Mouse (Mus musculus) left cerebral cortex, postnatal 36 days (tissue): ENCODE results near the gene Synrg. TPM values are rescaled to one million over a fixed set of nuclear protein-coding genes. Genes with fewer than 3 reads are reported as not detected.
A peak's percentile ranks its signal among the peaks of the same experiment; 100 is the strongest.

Experiments
- DNase-seq, 2 experiments: peaks; one replicate each; pipeline ENCODE4 v3.0.0; 2021 to 2022; ENCODE audit warnings: low spot score in 2 of 2, mixed read lengths in 1 of 2
- intact Hi-C: fragments of 180-260 bp; cut with DNase I; formaldehyde crosslinking; loops from one replicate; pipeline ENCODE4 v1.15.1; 2025
- total RNA-seq, 2 experiments: library from RNA; stranded (reverse); gene quantifications; 2 replicates each; pipeline ENCODE4 v1.2.3; 2021

Synrg gene
- total RNA-seq, 2 experiments from 2014 or later = 58.1 to 58.8 TPM

DNA sequence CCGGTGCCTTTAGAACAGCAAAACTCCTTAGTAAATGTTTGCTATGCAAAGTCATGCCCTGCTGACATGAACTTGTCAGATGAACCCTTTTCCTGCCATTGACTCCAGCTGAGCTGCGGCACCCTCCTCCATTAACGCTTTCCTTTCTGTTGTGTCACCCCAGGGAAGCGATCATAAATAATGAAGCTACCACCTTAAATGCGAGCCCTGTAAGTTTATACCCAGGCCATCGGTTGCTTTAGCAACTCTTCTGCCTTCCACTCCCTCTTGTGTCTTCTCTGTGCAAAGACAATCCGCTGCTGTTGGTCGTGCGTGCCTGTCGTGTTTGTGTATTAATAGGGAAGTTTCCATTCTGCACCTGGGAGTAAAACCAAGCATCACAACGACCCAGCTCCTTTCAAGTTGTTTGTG, 101.8 kb downstream of the Synrg start:
- intact Hi-C loops = loop anchor here (5.0 kb wide), 1 partner anchor 99 kb away; no protein-coding TSS in a partner anchor
- no peak for DNase-seq

GRCm38 (mm10) chr11:84066927-84067645, 102.9 kb downstream of the Synrg start:
- DNase-seq = peak; percentile 75 to 80
- intact Hi-C loops = loop anchor here (5.0 kb wide), 1 partner anchor 100 kb away; no protein-coding TSS in a partner anchor

- intact Hi-C loops = loop anchor here (1.0 to 5.0 kb wide), 2 partner anchors 62 to 100 kb away; partner anchors contain the start of genes Acaca and Tada2a
Measured at GRCm38 (mm10) chr11:84067720-84068190, 103.5 kb downstream of the Synrg start.

DNA sequence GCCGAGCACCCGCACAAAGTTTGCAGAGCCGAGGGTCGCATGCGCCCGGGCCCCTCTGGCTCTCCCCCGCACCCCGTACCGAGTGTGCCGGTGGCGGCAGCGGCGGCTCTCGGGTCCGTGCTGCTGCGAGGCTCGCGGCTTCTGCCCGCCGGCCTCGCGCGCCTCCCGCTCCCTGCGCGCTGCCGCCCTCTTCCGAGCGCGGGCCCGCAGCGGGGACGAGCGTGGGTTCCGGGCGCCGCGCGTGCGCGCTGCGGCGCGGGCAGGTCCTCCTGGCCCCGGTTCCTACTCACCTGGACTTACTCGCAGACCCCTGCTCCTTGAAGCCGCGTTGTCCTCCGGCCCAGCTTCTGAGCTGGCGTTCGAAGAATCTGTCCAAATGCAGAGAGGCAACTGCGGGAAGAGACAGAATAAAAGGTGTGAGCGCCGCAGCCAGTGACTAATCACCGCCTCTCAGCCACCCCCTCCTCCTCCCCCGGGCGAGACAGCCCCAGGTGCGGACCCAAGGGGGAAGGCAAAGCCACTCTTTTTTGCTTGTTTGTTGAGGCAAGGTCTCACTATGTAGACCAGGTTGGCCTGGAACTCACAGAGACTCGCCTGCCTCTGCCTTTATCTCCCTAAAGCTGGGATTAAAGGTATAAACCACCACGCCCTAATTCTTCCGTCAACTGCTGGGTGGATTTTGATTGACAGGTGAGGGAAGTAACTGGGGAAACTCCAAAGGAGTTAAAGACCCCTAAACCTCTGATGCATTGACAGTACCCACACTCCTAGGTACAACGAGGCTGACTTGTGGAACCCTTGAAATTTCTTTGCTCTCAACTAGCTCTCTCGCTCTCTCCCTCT, 104.2 kb downstream of the Synrg start:
- intact Hi-C loops = loop anchor here (1.0 to 5.0 kb wide), 2 partner anchors 61 to 101 kb away; partner anchors contain the start of genes Acaca and Tada2a

More at GRCm38 (mm10) chr11:84067720-84068190, 103.5 kb downstream of the Synrg start:
- DNase-seq = peak in 1 of 2 experiments; percentile 63

GRCm38 (mm10) chr11:84069034-84069370, 104.8 kb downstream of the Synrg start, which contains the start of gene Dusp14:
TSS of gene Dusp14 (minus strand) at chr11:84069261.
- intact Hi-C loops = loop anchor here (5.0 kb wide), 1 partner anchor 102 kb away; no protein-coding TSS in a partner anchor
- DNase-seq = peak in 1 of 2 experiments; percentile 65

More for the DNA sequence above, 104.2 kb downstream of the Synrg start:
- DNase-seq = peak; percentile 66 to 76

DNA sequence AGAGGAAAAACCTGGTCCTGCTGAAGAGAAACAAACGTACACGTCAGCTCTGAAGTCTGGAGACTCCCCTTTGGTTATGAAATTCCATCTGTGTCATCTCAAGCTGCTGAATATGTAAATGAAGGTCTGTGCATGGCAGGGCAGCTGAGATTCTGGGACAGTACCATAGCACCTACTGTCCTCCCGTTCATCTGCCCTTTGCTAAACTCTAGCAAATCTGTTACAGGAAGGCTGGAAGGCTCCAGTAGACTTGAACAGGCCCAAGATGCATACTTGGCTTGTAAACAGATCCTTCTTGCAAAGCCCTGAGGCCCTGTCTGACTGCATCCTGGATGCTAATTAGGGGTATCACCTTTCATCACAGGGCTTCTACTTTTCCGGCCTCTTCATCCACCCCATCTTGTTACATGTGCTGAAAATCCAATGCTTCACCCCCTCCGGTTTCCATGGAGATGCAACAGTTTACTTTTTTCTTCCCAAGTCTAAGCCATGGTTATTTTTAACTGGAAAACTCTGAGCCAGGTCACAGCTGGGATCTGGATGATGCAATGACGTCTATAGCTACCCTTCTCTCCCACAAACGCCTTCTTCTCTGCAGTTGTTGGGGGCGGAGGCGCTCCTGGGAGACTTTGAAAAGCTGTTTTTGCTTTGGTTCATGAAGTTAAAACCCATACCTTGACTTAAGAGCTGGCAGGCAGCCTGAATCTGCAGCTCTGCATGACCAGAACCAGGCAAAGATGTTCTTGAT, 108.8 kb downstream of the Synrg start:
- intact Hi-C loops = loop anchor here (1.0 kb wide), 1 partner anchor 24 kb away; no protein-coding TSS in a partner anchor

GRCm38 (mm10) chr11:84073816-84074764, 109.9 kb downstream of the Synrg start:
- intact Hi-C loops = loop anchor here (1.0 kb wide), 1 partner anchor 23 kb away; no protein-coding TSS in a partner anchor
- peak; percentile 38 to 58 for DNase-seq

More for the DNA sequence above, 108.8 kb downstream of the Synrg start:
- DNase-seq = peak; percentile 71 to 80

- peak in 1 of 2 experiments; percentile 37 for DNase-seq
- intact Hi-C loops = no loop called here
Measured at GRCm38 (mm10) chr11:84077008-84077407, 112.8 kb downstream of the Synrg start.

DNA sequence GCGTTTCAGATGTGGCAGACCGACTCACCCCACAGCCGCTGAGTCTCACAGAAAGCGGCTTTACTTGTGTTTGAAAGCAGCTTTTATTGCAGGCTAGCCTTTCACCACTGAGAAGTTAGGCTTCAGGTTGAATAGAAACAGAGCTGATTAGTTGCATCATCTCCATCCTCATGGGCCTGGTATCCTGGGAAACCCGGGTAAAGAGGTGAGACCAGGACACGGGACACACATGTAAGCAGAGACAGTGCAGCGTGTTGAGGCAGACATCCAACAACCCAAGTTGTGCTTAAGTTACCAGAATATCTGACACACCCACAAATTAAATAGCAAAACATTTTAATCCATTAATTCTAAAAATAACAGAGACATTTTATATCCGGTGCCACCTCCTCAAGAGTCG, 114.4 kb downstream of the Synrg start:
- intact Hi-C loops = no loop called here
- DNase-seq = no peak

DNA sequence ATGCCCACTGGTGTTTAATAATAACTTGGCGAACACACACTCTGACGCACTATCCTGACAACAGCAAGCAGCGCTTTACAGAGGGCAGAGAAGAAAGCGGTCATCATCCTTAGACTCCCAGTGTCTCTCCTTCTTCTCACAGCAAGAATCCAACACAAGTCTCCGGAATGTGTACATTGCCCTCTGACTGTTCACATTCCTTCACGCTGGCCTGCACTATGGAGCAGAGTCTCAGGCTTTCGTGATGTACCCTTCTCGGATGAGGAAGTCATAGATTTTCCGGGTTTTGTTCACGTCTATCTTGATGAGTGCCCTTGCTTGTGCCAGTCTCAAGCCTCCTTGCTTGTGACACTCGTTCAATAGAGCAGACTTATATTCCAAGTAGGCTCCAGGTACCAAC, 115.1 kb downstream of the Synrg start:
- no peak for DNase-seq
- intact Hi-C loops = no loop called here

GRCm38 (mm10) chr11:84079887-84080286, 115.7 kb downstream of the Synrg start:
- intact Hi-C loops = no loop called here
- no peak for DNase-seq

DNA sequence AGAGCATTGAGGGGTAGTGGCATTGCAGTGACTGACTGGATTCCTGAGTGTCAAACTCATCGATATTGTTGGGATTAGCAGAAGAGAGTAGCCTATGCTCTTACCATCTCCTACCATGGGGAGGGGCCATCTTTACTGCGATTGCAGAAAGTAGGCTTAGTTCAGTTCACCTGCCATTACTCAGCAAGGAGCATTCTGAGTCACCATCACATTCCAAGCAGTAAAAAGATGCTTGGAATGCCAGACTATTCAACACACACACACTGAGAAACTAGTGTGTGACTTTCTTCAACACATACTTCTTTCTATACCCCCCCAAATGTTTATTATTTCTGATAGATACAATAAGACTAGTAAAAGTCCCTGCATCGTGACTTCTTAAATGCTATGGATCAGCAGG, 116.1 kb downstream of the Synrg start:
- DNase-seq = no peak
- intact Hi-C loops = no loop called here

DNA sequence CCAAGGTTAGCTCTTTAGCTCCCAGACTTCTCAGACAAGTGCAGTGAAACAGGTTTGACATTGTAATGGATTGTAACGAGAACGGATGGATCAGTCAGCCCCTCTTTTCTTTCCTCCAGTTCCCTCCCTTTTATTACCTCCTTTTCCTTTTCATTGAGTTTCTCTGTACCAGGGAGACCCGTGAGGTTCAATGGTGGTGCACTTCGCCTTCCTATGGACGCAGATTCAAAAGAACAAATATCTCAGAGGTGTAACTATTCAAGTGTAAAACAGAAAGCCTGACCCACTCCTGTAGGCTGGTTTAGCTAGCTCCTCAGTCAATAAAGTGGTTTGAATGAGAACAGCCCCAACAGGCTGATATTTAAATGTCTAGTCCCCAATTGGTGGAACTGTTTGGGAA, 117.7 kb downstream of the Synrg start:
- DNase-seq = no peak
- intact Hi-C loops = no loop called here

GRCm38 (mm10) chr11:84090572-84090971, 126.3 kb downstream of the Synrg start:
- DNase-seq = no peak
- intact Hi-C loops = no loop called here
